Mouse (Mus musculus) midbrain, embryonic 13.5 days (tissue): ENCODE results near the gene Rep15. TPM values are rescaled to one million over a fixed set of nuclear protein-coding genes. Genes with fewer than 3 reads are reported as not detected.

Experiments
- ATAC-seq: fragments of 200-750 bp; cut with Nextera tagmentation; 2 replicates; pipeline ENCODE4 v1.8.0; 2017; ENCODE audit warnings: mild to moderate bottlenecking, moderate TSS enrichment, moderate library complexity
- H3K27ac ChIP-seq: fragments of 300-500 bp; sonication (generic); 2 replicates; pipeline ENCODE4 v1.5.1; 2015; ENCODE audit warnings: inconsistent platforms, mild to moderate bottlenecking, moderate library complexity
- H3K27me3 ChIP-seq: fragments of 300-500 bp; sonication (generic); 2 replicates; pipeline ENCODE4 v1.6.1; 2015; ENCODE audit warnings: mild to moderate bottlenecking, inconsistent platforms
- H3K36me3 ChIP-seq: fragments of 300-500 bp; sonication (generic); 2 replicates; pipeline ENCODE4 v1.6.1; 2015; ENCODE audit warnings: mild to moderate bottlenecking, inconsistent platforms
- H3K4me1 ChIP-seq: fragments of 300-500 bp; sonication (generic); replicated peaks from 2 replicates; pipeline ENCODE4 v1.6.1; 2015; ENCODE audit warnings: inconsistent platforms
- H3K4me2 ChIP-seq: fragments of 300-500 bp; sonication (generic); replicated peaks from 2 replicates; pipeline ENCODE4 v1.6.1; 2015; ENCODE audit warnings: moderate library complexity, mild to moderate bottlenecking, inconsistent platforms
- H3K4me3 ChIP-seq: fragments of 300-500 bp; sonication (generic); replicated peaks from 2 replicates; pipeline ENCODE4 v1.5.1; 2015; ENCODE audit warnings: mild to moderate bottlenecking, inconsistent platforms
- H3K9ac ChIP-seq: fragments of 300-500 bp; sonication (generic); replicated peaks from 2 replicates; pipeline ENCODE4 v1.6.1; 2015; ENCODE audit warnings: mild to moderate bottlenecking, inconsistent platforms
- H3K9me3 ChIP-seq: fragments of 300-500 bp; sonication (generic); 2 replicates; pipeline ENCODE4 v1.6.1; 2016; ENCODE audit warnings: mild to moderate bottlenecking, inconsistent platforms
- WGBS: fragments of 180-500 bp; shearing (Covaris S2); methylation state at CpG from one replicate; pipeline ENCODE4 v1.1.7; 2015; 5-methylcytosine and 5-hydroxymethylcytosine counted together
- polyA plus RNA-seq: library from polyadenylated mRNA; unstranded; fragments of >200 nt; fragmentation: Nextera tagmentation; extraction: Ambion mirVana; gene quantifications from 2 replicates; pipeline ENCODE4 v1.2.1, GENCODE M21; 2015

Gene Rep15
- polyA plus RNA-seq, 1 experiment from 2014 or later = 1.0 TPM

DNA sequence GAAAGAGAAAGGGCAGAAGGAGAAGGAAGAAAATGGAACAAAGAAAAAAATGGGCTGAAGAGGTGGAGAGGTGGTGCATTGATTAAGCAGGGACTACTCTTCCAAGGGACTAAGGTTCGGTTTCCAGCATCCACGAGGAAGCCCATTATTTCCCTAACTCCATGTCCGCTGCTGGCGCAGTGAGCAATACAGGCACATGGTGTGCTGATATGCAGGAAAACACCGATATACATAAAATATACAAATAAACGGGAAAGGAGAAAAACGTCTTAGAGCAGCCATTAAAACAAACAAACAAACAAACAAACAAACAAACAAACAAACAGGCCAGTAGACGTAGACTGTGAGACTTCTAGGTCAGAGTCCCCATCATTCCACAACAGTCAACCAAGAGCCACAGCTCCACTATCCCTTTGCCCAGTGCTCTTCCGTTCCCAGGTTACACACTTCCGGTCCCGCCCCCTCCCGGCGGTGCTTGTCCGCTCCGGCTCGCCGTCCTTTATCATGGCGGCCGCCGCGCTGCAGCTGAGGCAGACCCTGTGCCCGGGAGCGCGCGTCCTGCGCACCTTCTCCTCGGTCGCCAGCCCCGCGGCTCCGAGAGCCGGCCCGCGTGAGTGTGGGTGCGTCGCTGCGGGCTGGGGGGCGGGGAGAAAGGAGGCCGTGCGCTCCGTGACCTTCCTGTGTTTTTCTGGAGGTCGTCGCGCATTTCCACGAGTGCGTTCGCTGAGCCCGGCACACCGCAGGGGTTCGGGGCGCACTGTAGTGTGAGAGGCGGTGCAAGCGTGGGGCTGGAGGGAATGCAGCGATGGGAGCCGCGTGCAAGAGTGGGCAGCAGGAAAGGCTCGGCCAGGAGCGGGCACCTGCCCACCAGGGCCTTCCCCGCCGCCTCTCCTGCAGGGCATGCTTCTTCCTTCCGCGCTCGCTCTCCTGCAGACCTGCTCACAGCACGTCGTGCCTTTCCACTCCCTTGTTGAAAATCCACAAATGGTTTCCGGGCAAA lies 10.2 kb downstream of the Rep15 start, which contains the start of gene Mrps35:
TSS of gene Mrps35 (plus strand) at position 474 of the 1,000 bp plus-strand sequence.
- 6% methylated on average over 66 of the region's 66 CpGs for WGBS
- H3K4me2 ChIP-seq = peak within 1 kb of the TSS; percentile 65
- peak; percentile 100 for ATAC-seq

DNA sequence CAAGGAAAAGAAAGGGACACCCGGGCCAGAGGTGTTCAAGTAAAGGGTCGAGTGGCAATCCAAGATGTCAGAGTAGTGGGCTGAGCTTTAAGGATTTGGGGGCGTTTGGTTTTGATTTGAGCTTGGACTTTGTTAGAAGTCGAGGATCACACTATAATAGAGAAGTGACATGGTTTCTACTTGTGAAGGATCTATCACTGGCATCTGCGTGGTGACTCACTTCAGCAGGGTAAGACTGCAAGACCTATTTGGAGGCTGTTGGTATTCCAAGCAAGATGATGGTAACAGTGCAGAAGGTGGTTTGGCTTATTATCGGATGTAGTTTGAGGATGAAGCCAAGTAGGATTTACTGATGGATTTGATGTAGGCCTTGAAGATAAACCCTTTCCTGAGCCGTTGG lies 11.2 kb downstream of the Rep15 start:
- no peak for ATAC-seq

More for the DNA sequence above, 10.2 kb downstream of the Rep15 start, which contains the start of gene Mrps35:
- Histone ChIP-seq H3K9ac (peak within 1 kb of the TSS; percentile 92), H3K4me3 (peak within 1 kb of the TSS; percentile 91), H3K36me3 (peaks cover 8% of the 10 kb centered on the region; the same call in 1 of the 2 replicates), H3K27me3 (peaks cover 12% of the 10 kb centered on the region), H3K4me1 (peaks cover 19% of the 10 kb centered on the region), H3K9me3 (no peaks in the 10 kb centered on the region), H3K27ac (peak within 1 kb of the TSS; percentile 88)

DNA sequence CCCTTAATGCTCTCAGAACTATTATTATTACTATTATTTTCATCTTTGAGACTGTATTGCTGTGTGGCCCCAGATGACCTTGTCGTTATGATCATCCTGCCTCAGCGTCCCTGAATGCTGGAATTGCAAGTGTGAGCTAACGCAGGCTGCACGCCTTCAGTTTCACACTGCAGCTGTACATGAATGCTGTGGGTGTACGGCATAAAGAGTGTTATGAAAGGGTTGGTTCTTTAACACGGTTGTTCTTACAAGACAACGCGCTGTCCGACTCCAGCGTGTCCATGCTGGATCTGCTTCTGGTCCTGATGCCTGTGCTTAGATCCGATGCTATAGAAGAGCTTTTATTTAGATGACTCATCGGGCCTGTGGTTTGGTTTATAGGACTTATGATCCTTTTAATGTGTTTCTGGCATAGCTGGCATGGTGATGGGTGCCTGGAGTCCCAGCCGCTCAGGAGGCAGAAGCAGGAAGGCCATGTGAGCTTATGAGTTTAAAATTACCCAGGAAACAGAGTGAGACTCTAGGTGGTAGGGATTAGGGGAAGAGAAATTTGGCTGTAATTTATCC lies 16.9 kb downstream of the Rep15 start:
- ATAC-seq = no peak
- Histone ChIP-seq H3K27me3 (no peaks in the 10 kb centered on the region), H3K4me1 (peaks cover 2% of the 10 kb centered on the region), H3K9me3 (no peaks in the 10 kb centered on the region), H3K4me3 (no peak overlapping the region), H3K27ac (no peak overlapping the region), H3K9ac (no peak overlapping the region), H3K36me3 (peaks cover 63% of the 10 kb centered on the region), H3K4me2 (no peak overlapping the region)
- 95% methylated on average over 13 of the region's 13 CpGs for whole genome bisulfite sequencing

More for the DNA sequence above, 11.2 kb downstream of the Rep15 start:
- Histone ChIP-seq H3K4me1 (peaks cover 19% of the 10 kb centered on the region), H3K4me2 (peak overlapping the region; percentile 65), H3K4me3 (peak overlapping the region; percentile 91), H3K27me3 (peaks cover 12% of the 10 kb centered on the region), H3K9ac (peak overlapping the region; percentile 92), H3K9me3 (no peaks in the 10 kb centered on the region), H3K27ac (no peak overlapping the region), H3K36me3 (peaks cover 19% of the 10 kb centered on the region)
- WGBS = 48% methylated on average over 7 of the region's 7 CpGs

DNA sequence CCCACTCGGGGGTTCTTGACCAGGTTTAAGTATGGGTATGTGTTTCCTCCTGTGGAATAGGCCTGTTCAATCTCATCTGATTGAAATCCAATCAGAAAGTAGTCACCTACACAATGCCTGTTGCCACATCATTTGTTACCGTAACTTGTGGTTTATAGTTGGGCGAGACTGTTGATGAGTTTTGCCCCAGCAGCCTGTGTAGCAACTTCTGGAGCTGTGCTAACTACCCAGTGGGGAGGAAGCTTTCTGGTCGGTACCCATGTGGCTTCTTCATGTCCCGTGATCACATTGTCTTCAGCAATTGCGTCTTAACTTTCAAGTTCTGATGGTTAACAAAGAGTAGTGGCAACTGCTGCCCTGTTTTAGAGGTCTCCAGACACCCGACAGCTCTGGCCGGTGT lies 19.3 kb downstream of the Rep15 start:
- Histone ChIP-seq H3K4me3 (no peak overlapping the region), H3K27me3 (no peaks in the 10 kb centered on the region), H3K4me2 (no peak overlapping the region), H3K4me1 (no peaks in the 10 kb centered on the region), H3K9me3 (no peaks in the 10 kb centered on the region), H3K9ac (no peak overlapping the region), H3K27ac (no peak overlapping the region), H3K36me3 (peaks cover 84% of the 10 kb centered on the region)
- 95% methylated on average over 8 of the region's 8 CpGs for WGBS
- no peak for ATAC-seq

DNA sequence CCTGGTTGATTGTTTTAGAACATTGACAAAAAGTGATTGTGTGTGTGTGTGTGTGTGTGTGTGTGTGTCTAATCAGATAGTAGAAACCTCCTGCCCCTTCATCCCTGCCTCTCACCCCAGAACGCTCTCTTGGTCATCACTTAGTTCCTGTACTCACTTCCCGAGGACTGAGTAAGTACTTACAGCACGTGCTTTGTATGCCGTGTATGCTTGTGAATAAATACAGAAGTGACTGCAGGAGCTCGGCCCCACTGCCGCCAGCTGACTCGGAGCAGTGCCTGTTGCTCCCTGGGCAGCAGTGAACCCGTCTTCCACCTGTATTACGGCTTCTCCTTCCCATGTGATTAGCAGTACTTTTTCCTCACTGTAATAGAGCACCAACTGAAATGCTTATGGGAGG lies 20.1 kb downstream of the Rep15 start:
- Histone ChIP-seq H3K36me3 (peaks cover 82% of the 10 kb centered on the region), H3K4me2 (no peak overlapping the region), H3K9ac (no peak overlapping the region), H3K27ac (no peak overlapping the region), H3K27me3 (no peaks in the 10 kb centered on the region), H3K4me1 (no peaks in the 10 kb centered on the region), H3K9me3 (no peaks in the 10 kb centered on the region), H3K4me3 (no peak overlapping the region)
- ATAC-seq = no peak
- WGBS = 95% methylated on average over 9 of the region's 9 CpGs

DNA sequence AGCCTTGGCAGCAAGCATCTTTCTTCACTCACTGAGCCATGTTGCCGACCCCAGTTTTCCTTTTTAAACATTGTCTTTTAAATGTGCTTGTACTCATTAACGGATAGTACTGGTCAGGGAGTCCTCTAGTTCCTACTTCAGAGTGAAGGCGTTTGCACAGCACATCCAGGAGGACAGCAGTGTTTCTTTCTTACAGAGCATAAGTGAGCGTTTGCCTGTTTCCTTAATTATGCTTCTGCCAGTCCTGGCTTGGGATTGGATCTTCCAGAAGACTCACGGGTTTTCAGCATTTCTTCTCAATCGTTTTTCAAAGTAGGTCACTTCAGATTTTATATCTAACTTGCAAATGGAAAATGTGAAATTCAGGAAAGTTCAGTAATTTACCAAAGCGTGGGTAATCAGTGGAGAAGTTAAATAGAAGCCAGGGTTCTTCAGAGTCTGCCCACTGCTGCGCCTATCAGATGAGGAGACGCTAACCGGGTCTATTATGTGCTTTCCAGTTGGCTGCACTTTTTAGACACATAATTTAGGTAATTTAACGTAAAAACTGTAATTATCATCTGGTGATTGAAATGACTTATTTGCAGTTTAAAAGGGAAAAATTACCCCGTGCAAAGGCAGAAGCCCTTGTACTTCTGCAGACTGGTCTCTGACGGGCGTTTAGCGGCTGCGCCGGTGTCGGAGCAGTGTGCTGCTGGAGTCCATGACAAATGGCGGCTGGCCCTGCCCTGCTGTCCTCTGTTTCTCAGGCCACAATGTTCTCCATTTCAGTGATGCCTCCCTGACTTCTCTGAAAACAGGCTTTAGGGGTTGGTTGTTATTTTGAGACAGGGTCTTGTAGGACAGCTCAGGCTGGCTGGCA lies 21.6 kb downstream of the Rep15 start:
- WGBS = 92% methylated on average over 19 of the region's 19 CpGs
- H3K36me3 ChIP-seq = peaks cover 76% of the 10 kb centered on the region
- H3K9me3 ChIP-seq = no peaks in the 10 kb centered on the region
- H3K9ac ChIP-seq = no peak overlapping the region
- H3K4me3 ChIP-seq = no peak overlapping the region
- no peak overlapping the region for H3K4me2 ChIP-seq
- no peaks in the 10 kb centered on the region for H3K27me3 ChIP-seq
- ATAC-seq = no peak
- no peaks in the 10 kb centered on the region for H3K4me1 ChIP-seq
- H3K27ac ChIP-seq = no peak overlapping the region

DNA sequence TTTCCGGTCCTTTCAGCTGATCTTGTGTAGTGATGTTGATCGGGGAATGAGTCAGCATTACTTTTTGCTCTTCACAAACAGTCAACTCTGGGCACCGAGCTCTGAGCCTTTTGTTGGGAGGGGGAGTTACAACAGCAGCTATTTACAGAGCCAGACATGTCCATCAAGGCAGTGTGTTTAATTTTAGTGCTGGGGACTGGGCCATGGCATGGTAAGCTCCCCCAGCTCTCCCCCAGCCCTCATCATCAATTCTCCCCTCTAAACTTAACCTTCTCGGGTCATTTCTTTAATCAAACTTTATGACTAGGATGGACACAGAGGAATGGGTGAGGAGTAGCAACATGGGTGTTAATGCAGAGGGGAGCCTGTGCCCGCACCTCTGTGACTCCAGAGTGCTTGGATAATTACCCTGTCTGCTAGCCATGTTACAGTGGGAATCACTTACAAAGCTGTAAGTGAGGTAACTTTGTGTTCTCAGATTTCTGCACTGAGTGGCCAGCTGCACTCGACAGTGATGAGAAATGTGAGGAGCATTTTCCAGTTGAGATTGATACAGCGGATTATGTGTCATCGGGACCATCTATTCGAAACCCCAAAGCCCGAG lies 23.1 kb downstream of the Rep15 start:
- H3K4me3 ChIP-seq = no peak overlapping the region
- H3K36me3 ChIP-seq = peaks cover 71% of the 10 kb centered on the region
- H3K9ac ChIP-seq = no peak overlapping the region
- H3K27me3 ChIP-seq = no peaks in the 10 kb centered on the region
- no peak overlapping the region for H3K27ac ChIP-seq
- H3K4me2 ChIP-seq = no peak overlapping the region
- 93% methylated on average over 10 of the region's 10 CpGs for WGBS
- no peaks in the 10 kb centered on the region for H3K4me1 ChIP-seq
- no peak for ATAC-seq
- H3K9me3 ChIP-seq = no peaks in the 10 kb centered on the region

DNA sequence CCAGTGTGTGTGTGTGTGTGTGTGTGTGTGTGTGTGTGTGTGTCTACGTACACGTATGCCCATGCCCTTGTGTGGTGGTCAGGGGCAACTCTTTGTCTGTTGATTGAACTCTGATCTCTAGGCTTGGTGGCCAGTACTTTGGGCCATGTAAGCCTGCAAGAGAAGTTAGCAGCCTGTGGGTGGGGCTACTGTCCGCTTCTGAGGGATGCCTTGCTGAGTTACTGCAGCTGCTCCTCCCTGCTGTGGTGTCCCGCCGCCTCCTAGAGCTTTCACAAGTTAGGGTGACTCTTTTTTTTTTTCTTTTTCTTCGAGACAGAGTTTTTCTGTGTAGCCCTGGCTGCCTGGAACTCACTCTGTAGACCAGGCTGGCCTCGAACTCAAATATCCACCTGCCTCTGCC lies 26.9 kb downstream of the Rep15 start:
- Histone ChIP-seq H3K36me3 (peaks cover 73% of the 10 kb centered on the region), H3K4me3 (no peak overlapping the region), H3K9me3 (no peaks in the 10 kb centered on the region), H3K9ac (no peak overlapping the region), H3K4me2 (no peak overlapping the region), H3K4me1 (no peaks in the 10 kb centered on the region), H3K27me3 (no peaks in the 10 kb centered on the region), H3K27ac (no peak overlapping the region)
- no peak for ATAC-seq
- 69% methylated on average over 7 of the region's 7 CpGs for WGBS

DNA sequence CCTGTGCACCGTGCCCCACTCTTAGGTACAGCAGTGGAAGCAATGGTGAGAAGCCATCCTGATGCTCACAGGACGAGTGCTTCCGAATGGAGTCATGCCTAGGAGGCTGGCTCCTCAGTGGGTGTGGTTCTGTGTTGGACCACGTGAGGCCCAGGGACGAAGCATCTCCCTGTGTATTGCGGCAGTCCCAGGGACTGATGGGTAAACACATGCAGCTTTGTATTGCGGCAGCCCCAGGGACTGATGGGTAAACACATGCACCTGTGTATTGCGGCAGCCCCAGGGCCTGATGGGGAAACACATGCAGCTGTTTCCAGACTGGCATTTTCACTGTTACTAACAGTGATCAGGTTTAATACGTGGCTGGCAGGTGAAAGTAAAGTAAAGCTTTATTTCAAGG lies 29.2 kb downstream of the Rep15 start:
- Histone ChIP-seq H3K4me1 (no peaks in the 10 kb centered on the region), H3K36me3 (peaks cover 60% of the 10 kb centered on the region), H3K27me3 (no peaks in the 10 kb centered on the region), H3K4me3 (no peak overlapping the region), H3K9ac (no peak overlapping the region), H3K4me2 (no peak overlapping the region), H3K9me3 (no peaks in the 10 kb centered on the region), H3K27ac (0 out of 2 replicates have a peak overlapping the region, but pooled peaks have one; percentile 6)
- ATAC-seq = peak; percentile 76
- WGBS = 85% methylated on average over 9 of the region's 9 CpGs

DNA sequence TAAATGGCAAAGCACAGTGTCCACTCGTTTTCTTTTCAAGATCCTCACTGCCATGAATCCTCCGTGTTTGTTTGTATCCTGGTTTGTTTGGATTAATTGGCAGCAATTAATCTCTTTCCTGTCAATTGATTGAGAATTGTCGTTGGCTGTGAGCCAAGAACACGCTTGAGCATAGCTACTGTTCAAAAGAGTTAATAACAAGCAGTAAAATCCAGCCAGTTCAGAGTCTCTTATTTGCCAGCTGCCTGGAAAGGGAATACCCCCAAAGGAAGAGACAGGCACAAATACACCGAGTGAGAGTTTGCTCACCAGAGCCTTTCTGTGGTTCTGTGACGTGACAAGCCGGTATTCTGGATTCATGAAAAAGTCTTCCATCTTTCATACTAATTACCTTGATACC lies 29.6 kb downstream of the Rep15 start:
- Histone ChIP-seq H3K4me3 (no peak overlapping the region), H3K4me2 (no peak overlapping the region), H3K36me3 (peaks cover 60% of the 10 kb centered on the region), H3K9ac (no peak overlapping the region), H3K4me1 (no peaks in the 10 kb centered on the region), H3K27me3 (no peaks in the 10 kb centered on the region), H3K9me3 (no peaks in the 10 kb centered on the region), H3K27ac (peak overlapping the region; percentile 41; the same call in 1 of the 2 replicates)
- ATAC-seq = 0 out of 2 replicates have a peak, but pooled peaks have one; percentile 49
- WGBS = 77% methylated on average over 7 of the region's 7 CpGs

DNA sequence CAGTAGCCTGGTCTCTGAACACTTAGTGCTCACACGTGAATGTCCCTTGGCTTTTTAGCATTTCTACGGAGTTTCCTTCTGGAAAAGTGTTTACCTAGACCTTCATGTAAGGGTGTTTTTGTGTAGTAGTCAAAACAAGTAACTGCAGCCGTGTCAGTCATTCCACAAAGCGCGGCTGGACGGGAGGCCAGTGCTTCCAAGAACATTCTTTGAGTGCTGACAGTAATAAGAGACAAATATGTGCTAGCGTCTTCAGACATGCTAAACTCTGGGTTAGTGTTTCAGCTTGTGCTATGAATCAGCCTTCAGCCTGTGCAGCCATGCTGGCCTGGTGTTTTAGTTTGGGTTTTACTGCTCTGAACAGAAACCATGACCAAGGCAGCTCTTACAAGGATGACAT lies 30.3 kb downstream of the Rep15 start:
- no peak for ATAC-seq
- WGBS = 94% methylated on average over 7 of the region's 7 CpGs
- Histone ChIP-seq H3K4me2 (no peak overlapping the region), H3K9me3 (no peaks in the 10 kb centered on the region), H3K9ac (no peak overlapping the region), H3K36me3 (peaks cover 65% of the 10 kb centered on the region), H3K27me3 (no peaks in the 10 kb centered on the region), H3K4me3 (no peak overlapping the region), H3K27ac (no peak overlapping the region), H3K4me1 (no peaks in the 10 kb centered on the region)
